ENCODE assay signal across 8 mouse cellular contexts in the genomic region with DNA sequence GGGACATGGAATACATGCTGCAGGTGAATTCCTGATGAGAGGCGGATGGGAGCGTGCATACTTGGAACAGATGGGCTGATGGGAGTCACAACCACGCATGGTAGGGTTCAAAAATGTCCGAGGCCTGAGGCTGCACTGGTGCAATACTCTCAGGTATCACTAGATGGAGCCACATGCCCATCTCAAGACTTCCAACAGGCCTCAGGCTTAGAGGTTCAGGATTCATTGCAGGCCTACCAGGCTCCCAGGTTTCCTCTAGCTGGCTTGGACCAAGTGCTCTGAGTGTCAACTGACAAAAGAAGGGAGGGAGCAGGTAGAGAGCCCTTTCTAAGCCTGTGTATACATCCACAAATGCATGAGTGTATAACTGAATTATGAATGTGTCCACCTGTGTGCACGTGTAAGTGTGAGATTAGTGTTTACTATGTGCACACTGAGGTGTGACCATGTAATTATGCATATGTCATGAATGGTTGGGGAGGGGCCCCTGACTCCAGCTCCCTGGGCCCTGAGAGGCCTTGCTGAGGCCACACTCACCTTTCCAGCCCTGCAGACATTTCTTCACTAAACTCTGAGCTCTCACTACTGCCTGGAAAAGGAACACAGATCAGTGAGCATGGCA. TPM values are rescaled to one million over a fixed set of nuclear protein-coding genes. Genes with fewer than 3 reads are reported as not detected.
DNase-seq lines count a peak whose midpoint lies in the region; ATAC-seq and TF ChIP-seq lines count a peak whose summit lies in the region.

No protein-coding gene starts in this region.

- H3K4me3 ChIP-seq in intestine, postnatal 0 days (ENCODE audit: low read depth, low read length) = no peak overlapping the region
- no peak overlapping the region for H3K4me3 ChIP-seq in midbrain, postnatal 0 days (ENCODE audit: low read depth, low read length)

- intact Hi-C loops in left cerebral cortex, postnatal 36 days (cut with DNase I) = loop anchor here (1.0 to 5.0 kb wide), 2 partner anchors 194 to 247 kb away; no protein-coding TSS in a partner anchor

- TF ChIP-seq CTCF in intestine, postnatal 0 days (IDR thresholded peaks at IDR 0.05; ENCODE audit: low read depth) = peak; percentile 97
- peak; percentile 99 for TF ChIP-seq CTCF in midbrain, postnatal 0 days (IDR thresholded peaks at IDR 0.05)

- no peak overlapping the region for H3K4me2 ChIP-seq in intestine, postnatal 0 days (replicated peaks; ENCODE audit: low read depth)
- H3K4me2 ChIP-seq in midbrain, postnatal 0 days (ENCODE audit: low read depth, low read length, poor library complexity, severe bottlenecking) = no peak overlapping the region

- WGBS in intestine, postnatal 0 days = 24% methylated on average over 5 of the region's 5 CpGs
- WGBS in midbrain, postnatal 0 days = 22% methylated on average over 5 of the region's 5 CpGs

- DNase-seq in 3134 (ENCODE audit: extremely low read depth, insufficient read length, low spot score) = peak; percentile 34
- DNase-seq in adrenal gland, adult (ENCODE audit: inconsistent age in 2 of 2, low spot score in 1 of 2) = peak; percentile 63 to 93
- peak; percentile 84 for DNase-seq in embryo, embryonic 10 days (ENCODE audit: low spot score)
- DNase-seq in gastrocnemius, postnatal 10 days = peak; percentile 79
- DNase-seq in left cerebral cortex, postnatal 36 days (ENCODE audit: low spot score in 2 of 2) = peak; percentile 67 to 78
- DNase-seq in midbrain, postnatal 0 days (ENCODE audit: low spot score) = peak; percentile 87
- DNase-seq in spleen, postnatal 4 days (ENCODE audit: low spot score in 2 of 2) = peak; percentile 57 to 77

- H3K4me1 ChIP-seq in intestine, postnatal 0 days (replicated peaks; ENCODE audit: control insufficient read depth, insufficient read depth, low read length) = no peaks in the 10 kb centered on the region
- H3K4me1 ChIP-seq in midbrain, postnatal 0 days (ENCODE audit: insufficient read depth, low read length) = no peaks in the 10 kb centered on the region

- H3K36me3 ChIP-seq in intestine, postnatal 0 days (ENCODE audit: control insufficient read depth, insufficient read depth) = no peaks in the 10 kb centered on the region
- peaks cover 38% of the 10 kb centered on the region for H3K36me3 ChIP-seq in midbrain, postnatal 0 days (ENCODE audit: insufficient read depth, low read length)

- peak; percentile 31; the same call in 1 of the 2 replicates for ATAC-seq in intestine, postnatal 0 days
- peak; percentile 59 for ATAC-seq in midbrain, postnatal 0 days (ENCODE audit: low FRiP score)

- H3K9me3 ChIP-seq in intestine, postnatal 0 days (ENCODE audit: control insufficient read depth) = no peaks in the 10 kb centered on the region
- no peaks in the 10 kb centered on the region for H3K9me3 ChIP-seq in midbrain, postnatal 0 days (ENCODE audit: low read length)

- H3K27ac ChIP-seq in intestine, postnatal 0 days (ENCODE audit: low read depth, low read length) = no peak overlapping the region
- no peak overlapping the region for H3K27ac ChIP-seq in midbrain, postnatal 0 days (ENCODE audit: low read depth, low read length)

- no peak overlapping the region for H3K9ac ChIP-seq in intestine, postnatal 0 days (ENCODE audit: low read depth, low read length)
- no peak overlapping the region for H3K9ac ChIP-seq in midbrain, postnatal 0 days (replicated peaks; ENCODE audit: low read length, poor library complexity, severe bottlenecking)

- no peaks in the 10 kb centered on the region for H3K27me3 ChIP-seq in intestine, postnatal 0 days (replicated peaks; ENCODE audit: control insufficient read depth, insufficient read depth, low read length)
- no peaks in the 10 kb centered on the region for H3K27me3 ChIP-seq in midbrain, postnatal 0 days (ENCODE audit: insufficient read depth, low read length)

RNA-seq across cellular contexts. Expression of a gene that starts 23.4 kb away (rescaled TPM):
- 1 to 10 TPM; 3.1 to 4.7 TPM for total RNA-seq in gastrocnemius, postnatal 10 days (2021)
- polyA plus RNA-seq in intestine, postnatal 0 days (2015; fragmentation: Nextera tagmentation; extraction: Ambion mirVana) = 5.9 and 6.3 TPM in 2 replicates
- 100 to 1,000 TPM; 104 to 129 TPM for total RNA-seq in left cerebral cortex, postnatal 36 days (2021)
- total RNA-seq in midbrain, postnatal 0 days (2014; rRNA removed) = 134 and 176 TPM in 2 replicates
- polyA plus RNA-seq in midbrain, postnatal 0 days (2015; fragmentation: Nextera tagmentation; extraction: Ambion mirVana) = 77.1 and 77.7 TPM in 2 replicates

Comparison
In these comparisons a context has a peak if more than half of its experiments do, and no peak if none do; other contexts are left out.
1. DNase-seq: peak in every context shown above with its lines; median percentile 87 in midbrain, postnatal 0 days; 84 in embryo, embryonic 10 days; 79 in gastrocnemius, postnatal 10 days; 78 in adrenal gland, adult; 72 in left cerebral cortex, postnatal 36 days; 67 in spleen, postnatal 4 days; 34 in 3134.
2. RNA of a gene that starts 23.4 kb away (total RNA-seq): 134 to 176 TPM in midbrain, postnatal 0 days and 104 to 129 TPM in left cerebral cortex, postnatal 36 days; 3.1 to 4.7 TPM in gastrocnemius, postnatal 10 days; every median in the first group is over 10 times any median in the second.